Mouse (Mus musculus) hematopoietic stem cell, adult 5-6 weeks (primary cell): ENCODE measurements around the gene Kansl1. TPM values are rescaled to one million over a fixed set of nuclear protein-coding genes. Genes with fewer than 3 reads are reported as not detected.

Experiments used
- ATAC-seq, 2 experiments: fragments of 125-278 bp in 1 of 2; replicated peaks in 1 of 2; 2 replicates each; pipeline ENCODE4 v1.8.0; 2016 to 2017; ENCODE audit warnings: inconsistent platforms in 2 of 2, mild to moderate bottlenecking in 2 of 2, moderate number of reproducible peaks in 2 of 2, low read depth in 1 of 2, moderate TSS enrichment in 1 of 2; ENCODE audit not compliant: low FRiP score in 2 of 2, poor library complexity in 2 of 2, severe bottlenecking in 2 of 2, insufficient read depth in 1 of 2, low TSS enrichment in 1 of 2
- total RNA-seq: library from RNA; stranded (forward); fragments of 172-1452, 232-1000 nt; gene quantifications from 2 replicates; pipeline ENCODE4 v1.2.3, GENCODE M21; 2017

Gene Kansl1
- total RNA-seq, 1 experiment from 2014 or later, result 49.5 TPM

DNA sequence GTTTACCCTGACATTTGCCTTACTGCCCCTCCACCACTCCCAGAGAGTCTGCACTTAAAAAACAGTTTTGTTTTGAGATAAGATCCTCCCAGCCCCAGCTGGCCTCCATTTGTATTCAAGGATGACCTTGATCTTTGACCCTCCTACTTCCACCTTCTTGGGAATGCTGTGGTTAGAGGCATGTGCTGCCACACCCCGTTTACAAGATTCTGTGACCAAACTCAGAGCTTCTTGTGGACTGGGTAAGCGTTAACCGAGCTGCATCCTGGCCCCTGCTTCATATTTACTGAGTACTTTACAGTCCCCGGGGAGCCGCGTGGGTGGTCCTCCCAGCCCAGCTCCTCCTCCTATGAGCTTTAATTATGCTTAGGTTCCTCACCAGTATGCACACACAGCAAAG, 173.0 kb downstream of the Kansl1 start:
- no peak for ATAC-seq

DNA sequence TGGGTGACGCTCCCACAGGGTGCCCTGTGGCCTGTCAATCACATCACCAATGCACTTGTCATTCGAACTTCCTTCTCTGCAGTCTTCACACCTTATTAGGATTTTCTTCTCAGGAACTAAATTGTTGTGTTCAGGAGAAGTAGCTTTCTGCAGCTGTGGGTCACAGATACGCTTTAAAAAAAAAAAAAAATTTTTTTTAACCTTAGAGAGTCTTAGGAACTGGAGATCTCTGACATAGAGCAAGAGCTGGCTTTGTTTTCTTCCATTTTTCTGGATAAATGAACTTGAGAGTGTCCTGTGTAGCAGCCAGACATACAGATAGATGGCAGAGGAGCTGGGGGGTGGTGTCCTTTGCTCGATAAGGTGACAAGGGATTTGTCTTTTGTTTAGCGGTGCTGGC, 173.5 kb downstream of the Kansl1 start:
- ATAC-seq, result no peak

DNA sequence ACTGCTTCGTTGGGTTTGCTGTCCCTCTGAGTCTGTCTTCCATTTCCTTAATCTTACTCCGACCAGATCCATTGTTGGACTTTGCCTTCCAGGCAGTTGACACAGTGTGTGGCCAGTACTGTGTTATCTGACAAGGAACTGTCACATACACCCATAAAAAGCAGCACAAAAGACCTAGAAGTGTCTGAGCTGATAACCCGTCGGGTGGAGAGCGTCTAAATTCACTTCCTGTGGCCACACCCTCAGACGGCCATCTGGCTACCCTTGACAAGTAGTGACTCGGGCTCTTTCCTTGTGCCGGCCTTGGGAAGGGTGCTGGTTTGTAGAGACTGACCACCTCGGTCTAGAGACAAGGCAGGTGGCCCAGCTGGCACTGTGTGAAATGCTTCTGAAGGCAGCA, 175.4 kb downstream of the Kansl1 start:
- ATAC-seq, result no peak; a peak in 1 of 4 replicates

DNA sequence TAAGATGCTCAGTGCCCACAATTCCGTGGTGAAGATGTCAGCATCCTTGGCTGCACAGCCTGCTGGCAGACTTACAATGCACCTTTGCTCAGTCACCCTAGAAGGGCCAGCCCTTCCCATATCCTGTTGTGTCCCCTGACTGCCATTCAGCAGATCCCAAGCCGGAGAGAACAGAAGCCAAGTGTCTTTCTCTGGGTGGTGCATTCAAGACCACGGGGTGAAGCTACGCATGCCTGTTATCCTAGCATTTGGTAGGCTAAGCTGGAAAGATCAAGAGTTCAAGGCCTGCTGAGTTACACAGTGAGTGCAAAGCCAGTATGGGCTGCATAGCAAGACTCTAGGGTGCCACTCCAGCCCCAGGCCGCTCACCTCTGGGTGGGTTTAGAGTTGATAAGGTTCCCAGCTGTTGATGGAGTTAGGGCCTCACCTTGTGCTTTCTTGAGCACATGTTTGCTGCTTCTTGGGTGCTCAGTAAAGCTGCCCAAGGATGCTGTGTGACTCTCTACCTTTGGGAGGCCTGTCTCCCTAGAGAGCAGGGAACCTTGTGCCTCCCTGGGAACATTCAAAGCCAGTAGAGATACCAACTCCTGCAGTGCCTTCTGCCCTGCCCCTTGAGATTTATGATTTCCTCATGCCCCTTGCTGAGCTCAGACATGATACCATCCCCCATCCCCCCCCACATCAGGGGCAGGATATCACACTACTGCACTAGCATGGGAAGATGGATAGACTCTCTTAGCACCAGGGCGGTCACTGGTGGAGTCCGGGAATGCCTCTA, 176.0 kb downstream of the Kansl1 start:
- no peak for ATAC-seq

DNA sequence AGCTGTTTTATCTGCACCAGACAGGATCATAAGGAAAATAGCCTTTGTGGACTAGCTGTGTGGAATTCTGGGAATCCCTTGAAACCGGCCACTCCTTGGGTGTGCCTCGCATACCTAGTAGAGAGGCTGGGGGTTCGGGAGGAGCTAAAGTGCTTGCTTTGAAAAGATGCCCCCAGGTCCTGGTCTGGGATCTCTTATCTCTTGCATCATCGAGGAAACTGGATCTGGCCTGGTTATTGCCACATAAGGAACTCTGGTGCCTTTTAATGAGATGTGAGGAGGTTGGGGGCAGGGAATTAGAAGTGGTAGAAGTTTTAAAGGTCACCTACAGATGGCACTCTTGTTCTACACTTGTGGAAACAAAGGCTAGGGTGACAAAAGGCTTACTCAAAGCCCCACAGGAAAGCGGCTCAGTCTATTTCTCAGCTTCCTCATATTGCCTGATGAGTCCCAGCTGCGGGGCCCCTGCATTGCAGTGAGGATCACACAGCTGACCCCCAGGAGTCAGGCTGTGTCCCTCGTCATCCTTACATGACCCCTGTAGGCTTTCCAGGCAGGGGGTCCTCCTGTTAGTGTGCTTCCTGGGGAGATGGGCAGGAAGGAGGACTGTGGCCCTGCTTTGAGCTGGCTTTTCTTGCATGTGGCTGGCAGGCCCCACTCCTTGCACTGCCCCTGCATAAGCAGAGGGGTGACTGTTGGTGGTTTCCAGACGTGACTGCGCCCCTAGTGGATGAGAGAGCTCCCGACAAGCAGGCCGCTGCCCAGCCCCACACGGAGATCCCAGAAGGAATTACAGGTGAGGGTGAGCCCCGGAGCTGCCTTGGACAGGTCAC, 179.2 kb downstream of the Kansl1 start:
- peak; percentile 63 to 81 for ATAC-seq

DNA sequence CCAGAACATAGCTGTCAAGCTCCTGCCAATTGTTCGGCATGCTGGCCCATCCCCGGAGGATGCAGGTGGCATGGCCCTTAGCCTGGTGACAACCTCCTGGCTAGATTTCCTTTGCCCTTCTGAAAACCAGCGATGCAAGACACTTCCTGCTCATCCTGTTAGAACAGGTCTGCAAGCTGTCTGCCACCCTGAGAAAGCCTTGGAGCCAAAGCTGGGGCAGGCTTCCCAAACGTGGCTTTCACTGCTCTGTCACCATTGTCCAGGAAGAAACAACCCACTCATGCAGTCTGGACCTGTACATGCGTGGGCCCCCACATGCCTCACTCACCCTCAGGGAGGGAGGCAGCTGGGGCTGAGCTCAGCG, 179.8 kb downstream of the Kansl1 start:
- ATAC-seq, result no peak

DNA sequence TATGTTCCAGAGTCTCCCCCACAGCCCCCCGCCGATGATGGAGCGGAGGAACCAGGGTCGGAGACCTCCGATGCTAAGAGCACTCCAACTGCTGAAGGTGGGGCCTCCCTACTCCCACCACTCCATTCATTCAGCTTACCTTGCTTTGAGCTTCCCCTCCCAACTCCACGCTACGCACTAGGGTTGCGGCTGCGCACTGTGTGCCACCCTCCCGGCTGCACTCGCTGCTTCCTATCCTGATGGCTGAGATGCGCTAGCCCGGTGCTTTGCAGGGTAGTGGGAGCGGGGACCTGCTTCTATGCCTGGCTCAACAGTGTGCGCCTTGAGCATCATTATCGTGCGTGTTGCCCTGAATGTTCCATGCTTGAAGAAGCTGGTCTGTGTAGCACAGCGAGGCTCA, 181.5 kb downstream of the Kansl1 start:
- ATAC-seq, result no peak

Other genes with a start within 250 kb of the Kansl1 start
- not detected in 2 replicates for gene Mapt, start 237.5 kb downstream of the Kansl1 start, total RNA-seq
- 67.9 and 68.2 TPM in 2 replicates for gene Cdc27, start 81.8 kb upstream of the Kansl1 start, total RNA-seq
- 2.2 and 3.9 TPM in 2 replicates for gene Myl4, start 81.8 kb upstream of the Kansl1 start, total RNA-seq
- gene Itgb3, start 139.1 kb upstream of the Kansl1 start, total RNA-seq, result 6.5 and 9.6 TPM in 2 replicates
- 0.06 TPM in 1 of 2 replicates, not detected in the other for gene Gm11639, start 216.8 kb upstream of the Kansl1 start, total RNA-seq